Mouse (Mus musculus) stomach, postnatal 0 days (tissue): ENCODE measurements around the gene Klhl8.

ENCODE experiments used
- CTCF ChIP-seq: IDR thresholded peaks from 2 replicates; pipeline ENCODE4 v1.5.1; 2016; ENCODE audit warnings: antibody characterized with exemption, low read depth, mild to moderate bottlenecking, moderate library complexity
- EP300 ChIP-seq: optimal IDR thresholded peaks from 2 replicates; pipeline ENCODE3; 2016; ENCODE audit warnings: antibody characterized with exemption

DNA sequence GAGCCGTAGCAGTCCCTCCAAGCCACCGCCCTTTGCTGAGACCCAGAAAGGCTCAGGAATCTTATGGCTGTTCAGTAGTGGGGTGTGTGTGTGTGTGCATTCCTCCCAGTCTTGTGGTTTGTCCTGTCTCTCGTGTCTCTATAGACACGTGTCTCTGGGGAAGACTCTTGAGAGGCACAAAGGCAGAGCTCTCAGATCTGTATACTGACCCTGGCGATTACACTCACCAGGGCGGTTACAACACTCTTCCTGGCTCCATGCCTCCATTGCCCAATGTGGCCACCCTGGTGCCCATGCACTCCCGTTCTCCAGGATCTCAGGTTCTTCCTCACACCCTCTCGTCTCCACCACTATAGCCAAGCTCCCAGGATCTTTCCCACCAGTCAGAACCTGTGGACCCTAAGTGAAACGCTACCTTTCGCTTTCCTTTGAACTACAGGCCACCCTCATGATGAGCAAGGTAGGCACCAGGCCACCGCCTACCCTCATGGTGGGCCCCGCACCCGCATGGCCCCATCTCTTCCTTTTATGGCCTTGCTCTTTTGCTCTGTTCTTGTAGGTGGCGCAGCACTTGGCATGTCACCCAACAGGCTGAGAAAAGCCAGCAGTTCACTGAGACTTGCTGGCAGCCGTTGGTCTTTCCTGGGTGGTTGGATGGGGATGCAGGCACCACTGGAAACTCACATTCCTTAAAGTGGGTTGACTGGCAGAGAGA lies 72.4 kb downstream of the Klhl8 start:
- peak; percentile 35 for TF ChIP-seq EP300
- TF ChIP-seq CTCF: peak; percentile 37
